Mouse (Mus musculus): ENCODE data around the gene Arhgef10l. TPM values are rescaled to one million over a fixed set of nuclear protein-coding genes. Genes with fewer than 3 reads are reported as not detected.

Gene Arhgef10l
- polyA plus RNA-seq, 1 experiment, result 34.7 TPM

GRCm38 (mm10) chr4:140701049-140701715, 35.4 kb upstream of the Arhgef10l start:
- peak overlapping the region; percentile 84 for H3ac ChIP-seq (ENCODE audit: control insufficient read depth, insufficient read length)

GRCm38 (mm10) chr4:140700269-140701018, 34.6 kb upstream of the Arhgef10l start, which contains the start of gene Rcc2:
Gene Rcc2 (plus strand): TSS chr4:140700541.
- Histone ChIP-seq H3K79me2 (ENCODE audit: control insufficient read depth, insufficient read depth) (peaks cover 27% of the 10 kb centered on the region), H3K27me3 (ENCODE audit: control insufficient read depth, insufficient read depth, insufficient read length) (no peaks in the 10 kb centered on the region), H3K36me3 (ENCODE audit: control insufficient read depth, insufficient read depth) (no peaks in the 10 kb centered on the region), H3K4me2 (ENCODE audit: low read depth) (peak within 1 kb of the TSS; percentile 83), H3ac (ENCODE audit: control insufficient read depth, insufficient read length) (peak within 1 kb of the TSS; percentile 84), H3K4me3 (peak within 1 kb of the TSS; percentile 51)
- no peak for TF ChIP-seq USF1 (IDR thresholded peaks at IDR 0.05; ENCODE audit: low read depth)
- TF ChIP-seq E2F4 (IDR thresholded peaks at IDR 0.05; ENCODE audit: insufficient read depth), result no peak
- no peak for TF ChIP-seq SRF (IDR thresholded peaks at IDR 0.05; ENCODE audit: control insufficient read depth, insufficient read length, low read depth)
- no peak for TF ChIP-seq MYOG (IDR thresholded peaks at IDR 0.05; ENCODE audit: control insufficient read depth in 1 of 3, insufficient read depth in 1 of 3, insufficient read length in 2 of 3, low read depth in 2 of 3)
- no peak for TF ChIP-seq CEBPB (IDR thresholded peaks at IDR 0.05; ENCODE audit: insufficient read depth, poor library complexity, severe bottlenecking)
- TF ChIP-seq POLR2AphosphoS2 (IDR thresholded peaks at IDR 0.05; ENCODE audit: insufficient read length, low read depth), result peak; percentile 83
- no peak for TF ChIP-seq REST (IDR thresholded peaks at IDR 0.05; ENCODE audit: insufficient read depth, insufficient read length)
- TF ChIP-seq POLR2A (IDR thresholded peaks at IDR 0.05; ENCODE audit: insufficient read length, low read depth), result peak; percentile 56

More at GRCm38 (mm10) chr4:140701049-140701715, 35.4 kb upstream of the Arhgef10l start:
- Histone ChIP-seq H3K79me2 (ENCODE audit: control insufficient read depth, insufficient read depth) (peaks cover 34% of the 10 kb centered on the region), H3K27me3 (ENCODE audit: control insufficient read depth, insufficient read depth, insufficient read length) (no peaks in the 10 kb centered on the region), H3K36me3 (ENCODE audit: control insufficient read depth, insufficient read depth) (no peaks in the 10 kb centered on the region), H3K4me3 (peak overlapping the region; percentile 51), H3K4me2 (ENCODE audit: low read depth) (peak overlapping the region; percentile 83)
- TF ChIP-seq POLR2A (IDR thresholded peaks at IDR 0.05; ENCODE audit: insufficient read length, low read depth), result peak; percentile 71
- TF ChIP-seq TCF12 (IDR thresholded peaks at IDR 0.05; ENCODE audit: insufficient read depth, poor library complexity, severe bottlenecking), result no peak
- peak in 1 of 3 experiments; percentile 21 for TF ChIP-seq MYOG (IDR thresholded peaks at IDR 0.05; ENCODE audit: control insufficient read depth in 1 of 3, insufficient read depth in 1 of 3, insufficient read length in 2 of 3, low read depth in 2 of 3)
- peak; percentile 56 for TF ChIP-seq POLR2AphosphoS2 (IDR thresholded peaks at IDR 0.05; ENCODE audit: insufficient read length, low read depth)

- Histone ChIP-seq H3K4me2 (ENCODE audit: low read depth) (peak overlapping the region; percentile 83), H3K79me2 (ENCODE audit: control insufficient read depth, insufficient read depth) (peaks cover 18% of the 10 kb centered on the region), H3ac (ENCODE audit: control insufficient read depth, insufficient read length) (no peak overlapping the region), H3K36me3 (ENCODE audit: control insufficient read depth, insufficient read depth) (no peaks in the 10 kb centered on the region), H3K4me3 (peak overlapping the region; percentile 51), H3K27me3 (ENCODE audit: control insufficient read depth, insufficient read depth, insufficient read length) (no peaks in the 10 kb centered on the region)
- no peak for TF ChIP-seq TCF12 (IDR thresholded peaks at IDR 0.05; ENCODE audit: insufficient read depth, poor library complexity, severe bottlenecking)
- no peak for TF ChIP-seq E2F4 (IDR thresholded peaks at IDR 0.05; ENCODE audit: insufficient read depth)
- TF ChIP-seq REST (IDR thresholded peaks at IDR 0.05; ENCODE audit: insufficient read depth, insufficient read length), result no peak
- no peak for TF ChIP-seq MYOD1 (IDR thresholded peaks at IDR 0.05; ENCODE audit: control insufficient read depth in 1 of 3, insufficient read length in 2 of 3, low read depth in 2 of 3)
- peak; percentile 88 for TF ChIP-seq SRF (IDR thresholded peaks at IDR 0.05; ENCODE audit: control insufficient read depth, insufficient read length, low read depth)
- peak; percentile 82 for TF ChIP-seq MAX (IDR thresholded peaks at IDR 0.05; ENCODE audit: low read depth)
- TF ChIP-seq POLR2A (IDR thresholded peaks at IDR 0.05; ENCODE audit: insufficient read length, low read depth), result peak; percentile 64
- TF ChIP-seq USF1 (IDR thresholded peaks at IDR 0.05; ENCODE audit: low read depth), result peak; percentile 62
- TF ChIP-seq POLR2AphosphoS2 (IDR thresholded peaks at IDR 0.05; ENCODE audit: insufficient read length, low read depth), result peak; percentile 60
- no peak for TF ChIP-seq MYOG (IDR thresholded peaks at IDR 0.05; ENCODE audit: control insufficient read depth in 1 of 3, insufficient read depth in 1 of 3, insufficient read length in 2 of 3, low read depth in 2 of 3)
- TF ChIP-seq TCF3 (IDR thresholded peaks at IDR 0.05; ENCODE audit: insufficient read length, low read depth), result no peak
- TF ChIP-seq CEBPB (IDR thresholded peaks at IDR 0.05; ENCODE audit: insufficient read depth, poor library complexity, severe bottlenecking), result peak; percentile 99
Observed at GRCm38 (mm10) chr4:140699441-140700127, 33.8 kb upstream of the Arhgef10l start.

GRCm38 (mm10) chr4:140695675-140696585, 30.1 kb upstream of the Arhgef10l start:
- no peak for TF ChIP-seq SRF (IDR thresholded peaks at IDR 0.05; ENCODE audit: control insufficient read depth, insufficient read length, low read depth)
- TF ChIP-seq REST (IDR thresholded peaks at IDR 0.05; ENCODE audit: insufficient read depth, insufficient read length), result no peak
- TF ChIP-seq TCF12 (IDR thresholded peaks at IDR 0.05; ENCODE audit: insufficient read depth, poor library complexity, severe bottlenecking), result peak; percentile 32
- TF ChIP-seq MYOD1 (IDR thresholded peaks at IDR 0.05; ENCODE audit: control insufficient read depth in 1 of 3, insufficient read length in 2 of 3, low read depth in 2 of 3), result peak; percentile 21 to 73 (median 72)
- no peak for TF ChIP-seq CEBPB (IDR thresholded peaks at IDR 0.05; ENCODE audit: insufficient read depth, poor library complexity, severe bottlenecking)
- no peak for TF ChIP-seq POLR2AphosphoS2 (IDR thresholded peaks at IDR 0.05; ENCODE audit: insufficient read length, low read depth)
- no peak for TF ChIP-seq MAX (IDR thresholded peaks at IDR 0.05; ENCODE audit: low read depth)
- no peak for TF ChIP-seq E2F4 (IDR thresholded peaks at IDR 0.05; ENCODE audit: insufficient read depth)
- TF ChIP-seq MYOG (IDR thresholded peaks at IDR 0.05; ENCODE audit: control insufficient read depth in 1 of 3, insufficient read depth in 1 of 3, insufficient read length in 2 of 3, low read depth in 2 of 3), result peak in 2 of 3 experiments; percentile 61 to 74
- TF ChIP-seq POLR2A (IDR thresholded peaks at IDR 0.05; ENCODE audit: insufficient read length, low read depth), result no peak
- no peak for TF ChIP-seq USF1 (IDR thresholded peaks at IDR 0.05; ENCODE audit: low read depth)
- TF ChIP-seq TCF3 (IDR thresholded peaks at IDR 0.05; ENCODE audit: insufficient read length, low read depth), result no peak
- Histone ChIP-seq H3K36me3 (ENCODE audit: control insufficient read depth, insufficient read depth) (no peaks in the 10 kb centered on the region), H3ac (ENCODE audit: control insufficient read depth, insufficient read length) (no peak overlapping the region), H3K4me3 (no peak overlapping the region), H3K27me3 (ENCODE audit: control insufficient read depth, insufficient read depth, insufficient read length) (no peaks in the 10 kb centered on the region), H3K79me2 (ENCODE audit: control insufficient read depth, insufficient read depth) (no peaks in the 10 kb centered on the region), H3K4me2 (ENCODE audit: low read depth) (peak overlapping the region; percentile 77)
